Mouse (Mus musculus) left cerebral cortex, adult 2 months (tissue): Measurements from ENCODE around the gene Pip4k2b. TPM values are rescaled to one million over a fixed set of nuclear protein-coding genes. Genes with fewer than 3 reads are reported as not detected.

Source experiments
- DNase-seq, 2 experiments: peaks; one replicate each; pipeline ENCODE4 v3.0.0; 2021 to 2022; ENCODE audit warnings: low spot score in 2 of 2, mixed read lengths in 1 of 2; ENCODE audit errors: extremely low spot score in 1 of 2
- H3K27ac ChIP-seq: fragments of 200-600 bp; 2 replicates; pipeline ENCODE4 v1.8.1; 2022
- H3K4me3 ChIP-seq: fragments of 200-600 bp; 2 replicates; pipeline ENCODE4 v1.8.1; 2022
- CTCF ChIP-seq: fragments of 200-600 bp; IDR thresholded peaks from 2 replicates; pipeline ENCODE4 v1.8.1; 2022; ENCODE audit warnings: antibody characterized with exemption, mild to moderate bottlenecking, moderate library complexity
- intact Hi-C: fragments of 180-260 bp; cut with DNase I; formaldehyde crosslinking; loops from one replicate; pipeline ENCODE4 v1.15.1; 2025
- total RNA-seq, 2 experiments: library from RNA; stranded (reverse); gene quantifications; 2 replicates each; pipeline ENCODE4 v1.2.3; 2021

Gene Pip4k2b
- total RNA-seq, 2 experiments from 2014 or later, result 114 to 117 TPM

GRCm38 (mm10) chr11:97728311-97728710 is 16.2 kb downstream of the Pip4k2b start:
- no peak overlapping the region for H3K27ac ChIP-seq

DNA sequence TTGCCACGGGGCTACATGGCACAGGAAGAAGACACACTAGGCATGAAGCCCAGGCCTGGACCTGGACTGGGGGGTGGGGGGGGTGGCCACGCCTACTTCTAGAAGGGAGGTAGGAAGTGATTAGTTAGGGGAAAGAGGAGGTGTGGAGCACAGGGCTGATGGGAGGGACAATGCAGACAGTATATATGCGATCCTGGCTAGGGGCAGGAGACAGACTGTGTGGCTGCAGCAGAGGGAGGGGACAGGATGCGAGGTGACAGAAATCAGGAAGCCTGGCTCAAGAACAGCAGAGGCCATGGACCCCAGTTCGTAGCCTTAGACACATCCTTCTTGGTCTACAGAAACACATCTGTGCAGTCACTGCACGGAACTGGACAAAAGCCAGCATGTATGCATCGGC is 20.8 kb downstream of the Pip4k2b start:
- intact Hi-C loops, result no loop called here
- no peak overlapping the region for H3K4me3 ChIP-seq
- H3K27ac ChIP-seq, result no peak overlapping the region
- TF ChIP-seq CTCF, result no peak
- no peak for DNase-seq

More at GRCm38 (mm10) chr11:97728311-97728710, 16.2 kb downstream of the Pip4k2b start:
- no peak for TF ChIP-seq CTCF
- no peak overlapping the region for H3K4me3 ChIP-seq
- no peak for DNase-seq
- intact Hi-C loops, result no loop called here

- intact Hi-C loops, result no loop called here
- no peak overlapping the region for H3K27ac ChIP-seq
- no peak for TF ChIP-seq CTCF
- DNase-seq, result no peak
- H3K4me3 ChIP-seq, result no peak overlapping the region
Measured at GRCm38 (mm10) chr11:97721338-97721737, 23.2 kb downstream of the Pip4k2b start.

GRCm38 (mm10) chr11:97719041-97719440 is 25.5 kb downstream of the Pip4k2b start:
- no peak overlapping the region for H3K27ac ChIP-seq
- intact Hi-C loops, result no loop called here
- DNase-seq, result no peak
- H3K4me3 ChIP-seq, result no peak overlapping the region
- TF ChIP-seq CTCF, result no peak

DNA sequence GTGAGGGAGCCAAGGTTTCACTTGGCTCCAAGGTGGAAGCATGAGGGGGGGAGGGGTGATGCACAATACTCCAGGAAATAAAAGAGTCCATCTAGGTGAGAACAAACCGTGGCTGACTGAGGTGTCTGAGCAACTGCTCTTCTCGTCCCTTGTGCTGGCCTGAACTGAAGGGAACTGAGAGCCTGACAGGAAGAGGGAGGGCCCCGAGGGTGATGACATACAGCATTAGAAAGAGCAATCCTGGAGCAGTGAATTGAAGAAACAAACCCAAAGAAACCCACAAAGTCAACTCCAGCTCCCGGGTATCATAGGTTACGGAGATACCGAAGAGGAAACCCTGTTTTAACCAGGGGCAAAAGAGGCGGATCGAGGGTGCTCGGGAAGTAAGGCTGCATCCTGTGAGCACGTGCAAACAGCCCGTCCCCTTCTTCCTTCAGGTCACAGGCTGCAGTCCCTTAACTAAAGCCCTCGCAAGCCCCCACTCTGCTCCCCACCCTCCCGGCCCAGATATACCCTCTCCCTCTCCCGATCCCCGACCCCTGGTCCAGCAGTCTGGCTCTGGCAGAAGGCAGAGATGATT is 26.1 kb downstream of the Pip4k2b start:
- Histone ChIP-seq H3K27ac (no peak overlapping the region), H3K4me3 (no peak overlapping the region)
- DNase-seq, result no peak
- intact Hi-C loops, result no loop called here
- TF ChIP-seq CTCF, result no peak

DNA sequence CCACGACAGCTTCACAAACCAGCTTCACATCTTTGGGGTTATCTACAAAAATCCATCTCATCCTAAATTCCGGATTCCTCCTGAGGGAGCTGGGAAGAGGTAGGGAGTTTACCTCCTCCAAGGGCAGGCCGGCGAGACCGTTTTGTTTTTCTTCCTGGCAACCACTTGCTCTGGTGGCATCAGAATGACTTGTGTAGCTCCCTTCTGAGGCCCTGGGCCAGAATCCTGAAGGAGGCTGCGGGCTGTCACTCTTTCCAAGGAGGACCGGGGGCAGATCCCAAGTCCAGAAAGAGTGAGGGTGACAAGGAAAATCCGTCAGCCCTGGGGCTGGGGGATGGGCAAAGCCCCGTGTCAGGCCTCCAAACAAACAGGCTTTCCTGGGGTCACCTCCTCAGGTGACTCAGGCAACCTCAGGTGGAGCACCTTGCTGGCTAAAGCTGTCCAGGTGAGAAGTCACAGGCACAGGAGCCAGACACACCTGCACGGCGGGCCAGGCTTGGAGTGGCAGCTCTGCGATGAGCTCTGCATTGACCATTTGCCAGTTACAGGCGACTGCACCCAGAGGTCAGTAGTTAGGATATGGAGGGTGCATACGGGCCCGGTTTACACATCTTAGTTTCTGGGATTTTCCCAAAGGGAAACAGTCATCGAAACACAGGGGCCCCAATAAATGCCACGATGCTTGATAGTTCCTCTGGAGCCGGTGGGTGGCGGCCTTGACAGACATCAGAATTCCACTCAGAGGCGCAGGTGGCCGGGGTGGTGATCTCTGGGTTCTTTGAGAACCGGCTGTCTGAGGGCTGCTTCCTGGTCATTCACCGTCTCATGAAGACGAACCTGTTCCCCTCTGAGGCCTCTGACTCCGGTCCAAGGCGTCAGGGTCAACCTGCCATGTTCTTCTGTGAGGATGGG is 26.9 kb downstream of the Pip4k2b start:
- TF ChIP-seq CTCF, result no peak
- Histone ChIP-seq H3K27ac (no peak overlapping the region), H3K4me3 (no peak overlapping the region)
- DNase-seq, result no peak
- intact Hi-C loops, result no loop called here

- H3K4me3 ChIP-seq, result no peak overlapping the region
- intact Hi-C loops, result no loop called here
- peak overlapping the region; percentile 40; the same call in 1 of the 2 replicates for H3K27ac ChIP-seq
- no peak for DNase-seq
- no peak for TF ChIP-seq CTCF
Measured at GRCm38 (mm10) chr11:97716021-97716420, 28.5 kb downstream of the Pip4k2b start.

DNA sequence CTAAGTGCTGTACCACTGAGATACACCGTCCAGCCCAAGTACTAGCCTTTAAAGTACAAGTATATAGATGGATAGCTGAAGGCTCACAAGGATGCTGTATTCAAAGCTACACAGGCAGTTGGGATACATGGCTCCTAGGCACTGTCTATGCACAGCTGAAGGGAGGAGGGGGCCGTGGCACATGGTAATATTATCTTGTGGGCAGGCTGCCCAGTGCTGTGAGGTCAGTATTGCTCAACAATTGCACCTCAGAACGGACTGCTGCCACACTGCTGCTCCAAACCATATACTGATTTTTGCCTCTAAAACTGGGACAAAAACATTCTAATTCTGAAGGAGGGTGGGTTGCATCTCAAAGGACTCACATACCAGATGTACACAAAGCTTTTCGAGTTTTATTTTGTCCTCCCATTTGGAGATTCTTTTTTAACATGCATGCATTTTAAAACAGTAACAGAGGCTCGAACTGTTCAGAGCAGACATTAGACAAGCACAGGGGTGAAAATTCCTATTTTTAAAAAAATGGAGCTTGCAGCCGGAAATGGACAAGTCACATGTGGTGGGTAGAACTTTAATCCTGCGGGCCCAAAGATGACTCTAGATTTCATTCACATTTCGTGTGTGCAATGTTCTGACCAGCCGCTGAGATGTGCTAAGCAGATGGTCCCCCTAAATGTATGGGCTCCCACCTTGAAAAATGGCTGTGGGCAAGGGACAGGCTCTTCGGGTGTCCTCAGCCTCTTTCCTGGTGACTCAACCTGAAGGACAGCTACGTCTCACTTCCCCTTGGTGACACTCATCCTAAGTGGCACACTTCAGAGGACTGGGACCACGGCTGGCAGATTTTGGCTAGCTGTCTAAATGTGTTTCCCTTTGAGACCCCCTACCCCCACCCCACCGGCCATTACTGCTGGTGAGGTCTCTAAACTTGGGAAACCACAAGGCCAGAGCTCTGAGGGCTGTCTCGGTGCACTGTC is 29.4 kb downstream of the Pip4k2b start:
- intact Hi-C loops, result loop anchor here (1.0 to 2.0 kb wide), 2 partner anchors 30 to 38 kb away; partner anchors contain the start of gene Pip4k2b
- DNase-seq, result peak in 1 of 2 experiments; percentile 43
- H3K4me3 ChIP-seq, result no peak overlapping the region
- TF ChIP-seq CTCF, result no peak
- peak overlapping the region; percentile 62; the same call in 1 of the 2 replicates for H3K27ac ChIP-seq

DNA sequence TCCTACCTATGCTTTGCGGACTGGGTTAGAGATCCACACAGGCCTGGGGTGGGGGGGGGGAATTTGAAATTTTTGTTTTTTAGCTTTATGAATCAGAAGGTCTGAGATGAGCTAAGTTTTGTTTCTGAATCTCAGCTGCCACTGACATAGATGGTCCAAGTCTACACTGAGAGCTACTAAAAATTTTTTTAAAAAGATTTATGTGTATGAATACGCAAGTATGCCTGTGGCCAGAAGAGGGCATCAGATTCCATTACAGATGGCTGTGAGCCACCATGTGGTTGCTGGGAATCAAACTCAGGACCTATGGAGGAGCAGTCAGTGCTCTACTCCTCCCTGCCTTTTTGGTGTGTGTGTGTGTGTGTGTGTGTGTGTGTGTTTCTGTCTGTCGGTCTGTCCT is 30.1 kb downstream of the Pip4k2b start:
- intact Hi-C loops, result loop anchor here (2.0 kb wide), 1 partner anchor 30 kb away; the partner anchor contains the start of gene Pip4k2b
- H3K27ac ChIP-seq, result peak overlapping the region; percentile 16; the same call in 1 of the 2 replicates
- peak; percentile 28 for TF ChIP-seq CTCF
- no peak overlapping the region for H3K4me3 ChIP-seq
- DNase-seq, result no peak

DNA sequence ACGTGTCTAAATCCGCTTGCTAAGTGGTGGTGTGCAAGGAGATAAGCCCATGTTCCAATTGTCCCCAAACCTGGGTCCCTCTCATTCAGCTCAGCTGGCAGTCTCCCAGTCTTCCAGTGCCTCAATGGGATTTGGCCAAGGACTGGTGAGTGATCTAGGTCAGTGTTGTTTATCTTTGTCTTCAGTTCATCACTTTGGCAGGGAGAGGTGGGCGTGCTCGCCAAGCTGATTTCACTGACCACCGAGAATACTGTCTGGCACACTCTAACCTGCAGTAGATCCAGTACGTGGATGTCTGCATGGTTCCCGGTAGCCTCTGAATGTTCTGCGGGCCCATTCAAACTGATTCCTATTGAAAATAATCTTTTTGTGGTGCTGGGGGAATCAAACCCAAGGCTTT is 30.6 kb downstream of the Pip4k2b start:
- H3K27ac ChIP-seq, result peak overlapping the region; percentile 55; the same call in 1 of the 2 replicates
- no peak overlapping the region for H3K4me3 ChIP-seq
- no peak for DNase-seq
- no peak for TF ChIP-seq CTCF
- intact Hi-C loops, result loop anchor here (2.0 kb wide), 1 partner anchor 31 kb away; the partner anchor contains the start of gene Pip4k2b

DNA sequence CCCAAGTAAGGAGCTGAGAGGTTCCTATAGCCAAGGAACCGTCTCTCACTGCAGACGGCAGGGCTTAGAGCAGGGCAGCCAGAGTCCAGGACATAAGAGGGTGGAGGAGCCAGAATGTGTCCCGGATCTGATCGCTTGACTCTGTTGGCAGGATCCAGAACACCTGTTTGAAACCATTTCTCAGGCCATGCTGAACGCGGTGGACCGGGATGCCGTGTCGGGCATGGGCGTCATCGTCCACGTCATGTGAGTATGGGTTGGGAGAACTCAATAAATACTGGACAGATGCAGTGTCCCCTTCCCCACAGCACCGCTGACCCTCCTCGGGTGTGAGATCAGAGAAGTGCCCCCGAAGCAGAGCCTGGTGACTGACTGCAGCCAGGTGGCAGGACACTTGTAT is 32.2 kb downstream of the Pip4k2b start:
- Histone ChIP-seq H3K27ac (no peak overlapping the region), H3K4me3 (no peak overlapping the region)
- intact Hi-C loops, result no loop called here
- no peak for TF ChIP-seq CTCF
- no peak for DNase-seq
